Mouse (Mus musculus): Measurements from ENCODE around the gene Hoxb6.

The Hoxb6 gene

GRCm38 (mm10) chr11:96350791-96351190, 58.5 kb downstream of the Hoxb6 start:
- DNase-seq (ENCODE audit: low spot score): no peak
